Mouse (Mus musculus) limb, embryonic 10.5 days (tissue): ENCODE data around the gene 2700049A03Rik. TPM values are rescaled to one million over a fixed set of nuclear protein-coding genes. Genes with fewer than 3 reads are reported as not detected.

ENCODE experiments used
- DNase-seq: peaks from one replicate; pipeline ENCODE4 v3.0.0-alpha.2; 2017; ENCODE audit warnings: low spot score
- H3K27ac ChIP-seq: fragments of 300-500 bp; sonication (generic); 2 replicates; pipeline ENCODE4 v1.5.1; 2016; ENCODE audit warnings: mild to moderate bottlenecking
- H3K27me3 ChIP-seq: fragments of 300-500 bp; sonication (generic); 2 replicates; pipeline ENCODE4 v1.6.1; 2016; ENCODE audit warnings: low read depth, mild to moderate bottlenecking; ENCODE audit not compliant: poor library complexity, severe bottlenecking
- H3K36me3 ChIP-seq: fragments of 300-500 bp; sonication (generic); 2 replicates; pipeline ENCODE4 v1.6.1; 2016; ENCODE audit warnings: mild to moderate bottlenecking, moderate library complexity
- H3K4me1 ChIP-seq: fragments of 300-500 bp; sonication (generic); 2 replicates; pipeline ENCODE4 v1.6.1; 2016
- H3K4me3 ChIP-seq: fragments of 300-500 bp; sonication (generic); 2 replicates; pipeline ENCODE4 v1.5.1; 2016; ENCODE audit warnings: mild to moderate bottlenecking, moderate library complexity
- H3K9me3 ChIP-seq: fragments of 300-500 bp; sonication (generic); replicated peaks from 2 replicates; pipeline ENCODE4 v1.6.1; 2016; ENCODE audit warnings: mild to moderate bottlenecking
- WGBS: fragments of 180-500 bp; shearing (Covaris S2); methylation state at CpG from one replicate; pipeline ENCODE4 v1.1.7; 2016; 5-methylcytosine and 5-hydroxymethylcytosine counted together
- polyA plus RNA-seq: library from polyadenylated mRNA; unstranded; fragments of >200 nt; fragmentation: Nextera tagmentation; extraction: Ambion mirVana; gene quantifications from 2 replicates; pipeline ENCODE4 v1.2.1, GENCODE M21; 2016

Gene 2700049A03Rik
- polyA plus RNA-seq, 1 experiment from 2014 or later: 19.7 TPM

DNA sequence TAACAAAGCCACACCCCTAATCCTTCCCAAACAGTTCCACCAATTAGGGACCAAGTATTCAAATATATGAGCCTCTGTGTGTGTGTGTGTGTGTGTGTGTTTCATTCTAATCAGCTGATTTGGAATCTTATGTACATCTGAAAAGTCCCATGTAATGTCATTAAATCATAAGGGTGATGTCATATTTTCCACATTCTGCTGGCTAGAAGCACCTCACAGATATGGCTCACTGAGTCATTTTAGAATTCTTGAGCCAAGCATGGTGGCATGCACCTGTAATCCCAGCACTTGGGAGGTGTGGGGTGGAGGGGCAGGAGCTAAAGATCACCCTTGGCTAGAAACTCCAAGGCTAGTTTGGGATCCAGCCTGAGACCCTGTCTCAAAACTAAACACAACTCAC, 148.8 kb downstream of the 2700049A03Rik start:
- Histone ChIP-seq H3K27ac (no peak overlapping the region), H3K4me1 (peaks cover 2% of the 10 kb centered on the region; the same call in 1 of the 2 replicates), H3K27me3 (no peaks in the 10 kb centered on the region), H3K9me3 (0 out of 2 replicates have a peak, but pooled peaks cover 2% of the 10 kb centered on the region), H3K36me3 (no peaks in the 10 kb centered on the region), H3K4me3 (no peak overlapping the region)
- DNase-seq: no peak

DNA sequence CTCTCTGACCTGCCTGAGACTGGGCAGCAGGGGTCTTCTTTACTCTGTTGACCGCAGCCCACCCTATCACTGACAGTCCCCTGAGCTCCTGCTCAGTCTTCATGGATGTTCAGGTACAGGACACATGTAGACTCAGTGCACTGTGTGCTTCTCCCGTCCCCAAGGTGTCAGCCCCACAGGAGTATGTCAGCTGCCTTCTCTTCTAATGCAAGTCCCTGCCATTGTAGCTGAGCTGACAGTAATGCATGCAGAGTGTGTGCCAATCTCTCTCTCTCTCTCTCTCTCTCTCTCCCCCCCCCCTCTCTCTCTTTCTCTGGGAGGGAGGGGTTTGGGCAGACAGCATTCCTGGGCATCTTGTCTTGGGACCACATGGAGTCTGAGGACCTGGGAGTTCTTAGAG, 153.8 kb downstream of the 2700049A03Rik start:
- H3K4me1 ChIP-seq: peaks cover 21% of the 10 kb centered on the region
- DNase-seq: no peak
- WGBS: 64% methylated on average over 2 of the region's 2 CpGs
- no peak overlapping the region for H3K27ac ChIP-seq
- no peaks in the 10 kb centered on the region for H3K9me3 ChIP-seq
- H3K27me3 ChIP-seq: no peaks in the 10 kb centered on the region
- no peaks in the 10 kb centered on the region for H3K36me3 ChIP-seq
- no peak overlapping the region for H3K4me3 ChIP-seq

Other genes starting within 250 kb of the 2700049A03Rik start
- gene Actr10, start 199.0 kb upstream of the 2700049A03Rik start, polyA plus RNA-seq: 221 and 232 TPM in 2 replicates
- 656 and 733 TPM in 2 replicates for gene Psma3, start 162.2 kb upstream of the 2700049A03Rik start, polyA plus RNA-seq
- 24.8 and 31.2 TPM in 2 replicates for gene Arid4a, start 120.9 kb upstream of the 2700049A03Rik start, polyA plus RNA-seq
- gene Tomm20l, start 25.4 kb upstream of the 2700049A03Rik start, polyA plus RNA-seq: not detected in 2 replicates
- gene Timm9, start 164 bp upstream of the 2700049A03Rik start, polyA plus RNA-seq: 71.0 and 82.9 TPM in 2 replicates
- 9.8 and 18.8 TPM in 2 replicates for gene Dact1, start 173.0 kb downstream of the 2700049A03Rik start, polyA plus RNA-seq